Mouse (Mus musculus) mesoderm, embryonic 11.5 days (tissue): ENCODE data around the gene Polr3h.

ENCODE experiments used
- DNase-seq: peaks from one replicate; pipeline ENCODE4 v3.0.0-alpha.2; 2012; ENCODE audit warnings: low read depth, low spot score

Polr3h gene

DNA sequence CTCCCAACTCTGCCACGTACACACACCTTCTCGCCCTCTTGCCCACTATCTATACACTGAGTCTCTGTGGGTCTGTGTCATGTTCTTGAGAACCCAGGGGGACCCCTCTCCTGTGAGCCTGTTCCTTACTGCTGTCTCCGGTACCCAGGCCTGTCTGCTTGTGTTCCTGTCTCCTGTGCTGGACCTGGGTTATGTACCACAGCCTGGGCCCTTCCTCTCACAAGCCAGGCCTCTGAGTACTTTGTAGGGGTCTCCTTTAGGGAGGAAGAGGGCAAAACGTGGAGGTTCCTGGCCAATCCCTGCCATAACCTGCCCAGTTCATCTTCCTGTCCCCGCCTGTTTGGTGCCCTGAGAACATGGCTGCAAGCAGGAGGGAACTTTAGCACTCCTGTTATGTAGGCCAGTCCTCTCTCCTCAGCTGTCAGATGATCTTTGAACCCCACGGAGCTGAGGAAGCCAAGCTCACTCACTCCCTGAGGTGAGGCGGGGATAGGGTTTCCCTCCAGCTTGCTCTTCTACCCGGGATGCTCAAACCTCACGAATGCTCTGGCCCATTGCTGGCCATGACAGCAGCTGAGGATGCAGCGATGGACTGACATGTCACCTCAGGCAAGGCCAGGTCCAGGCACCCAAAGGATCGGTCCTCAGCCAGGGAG lies 23.6 kb upstream of the Polr3h start:
- no peak for DNase-seq

DNA sequence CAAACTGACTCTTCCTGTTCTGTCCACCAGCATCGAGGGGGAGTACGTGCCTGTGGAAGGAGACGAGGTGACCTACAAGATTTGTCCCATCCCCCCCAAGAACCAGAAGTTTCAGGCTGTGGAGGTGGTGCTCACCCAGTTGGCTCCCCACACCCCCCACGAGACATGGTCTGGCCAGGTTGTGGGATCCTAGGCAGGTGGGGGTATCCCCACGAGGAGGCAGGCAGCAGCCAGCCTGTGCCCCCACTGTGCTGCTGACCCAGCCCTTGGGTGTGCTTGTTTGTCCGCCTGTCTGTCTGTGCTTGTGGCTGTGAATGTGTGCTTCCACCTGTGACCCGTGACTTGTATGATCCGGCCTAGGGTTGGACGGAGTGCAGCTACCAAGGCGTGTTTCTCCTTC lies 23.0 kb upstream of the Polr3h start:
- no peak for DNase-seq

DNA sequence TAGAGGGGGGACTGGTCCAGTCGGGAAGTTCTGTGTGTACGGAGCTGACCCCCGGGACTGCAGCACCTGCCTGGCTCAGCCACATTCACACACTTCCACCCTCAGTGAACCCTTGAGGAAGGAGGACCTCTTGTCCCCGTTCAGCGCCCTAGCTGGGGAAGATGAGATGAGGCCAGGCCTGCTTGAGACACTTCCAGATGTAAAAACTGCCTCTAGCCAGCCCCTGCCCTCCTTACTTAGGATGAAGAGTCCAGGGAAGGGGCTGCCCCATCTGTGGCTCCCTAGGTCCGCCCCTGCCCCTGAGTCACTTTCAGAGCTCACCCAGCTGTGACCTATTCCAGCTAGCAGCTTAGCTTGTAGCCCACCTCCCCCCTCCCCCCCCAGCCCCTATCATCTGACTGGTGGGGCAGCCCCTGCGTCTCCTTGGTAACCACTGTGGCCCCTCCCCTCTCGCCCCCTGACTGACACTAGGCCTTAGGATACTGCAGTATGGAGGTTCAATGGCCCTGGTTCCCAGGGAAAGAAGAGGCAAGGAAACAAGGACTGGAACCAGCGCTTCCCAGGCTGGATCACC lies 17.2 kb upstream of the Polr3h start:
- DNase-seq, result peak; percentile 76

DNA sequence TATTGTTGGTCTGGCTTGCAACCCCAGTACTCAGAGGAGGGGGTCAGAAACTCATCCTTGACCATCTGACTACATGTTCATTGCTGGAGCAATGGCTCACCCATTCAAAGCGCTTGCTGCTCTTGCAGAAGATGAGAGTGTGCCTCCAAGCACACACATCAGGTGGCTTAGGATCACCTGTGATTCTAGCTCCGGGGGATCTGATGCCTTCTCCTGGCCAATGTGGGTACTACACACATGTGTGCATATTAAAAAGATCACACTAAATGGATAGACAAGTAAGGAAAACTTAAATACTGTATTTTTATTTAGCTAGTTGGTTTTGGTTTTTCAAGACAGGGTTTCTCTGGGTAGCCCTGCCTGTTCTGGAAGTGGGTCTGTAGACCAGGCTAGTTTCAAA lies 15.0 kb upstream of the Polr3h start:
- DNase-seq, result no peak

DNA sequence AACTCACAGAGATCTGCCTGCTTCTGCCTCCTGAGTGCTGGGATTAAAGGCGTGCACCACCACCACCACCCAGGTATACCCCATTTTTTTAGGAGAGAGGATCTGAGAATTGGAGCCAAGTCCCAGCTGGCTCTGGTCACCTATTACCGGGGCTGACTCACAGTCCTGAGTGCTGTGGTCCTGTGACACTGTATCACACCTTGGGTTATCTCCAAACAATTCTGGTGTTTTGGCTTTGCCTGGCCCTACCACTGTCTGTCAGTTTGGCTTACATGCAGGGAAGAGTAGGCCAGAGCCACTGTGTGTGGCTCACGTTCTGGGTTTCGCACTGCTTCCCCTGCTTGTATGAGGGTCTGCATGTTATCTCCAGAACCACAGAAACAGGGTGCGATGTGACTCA lies 14.2 kb upstream of the Polr3h start:
- DNase-seq, result no peak

DNA sequence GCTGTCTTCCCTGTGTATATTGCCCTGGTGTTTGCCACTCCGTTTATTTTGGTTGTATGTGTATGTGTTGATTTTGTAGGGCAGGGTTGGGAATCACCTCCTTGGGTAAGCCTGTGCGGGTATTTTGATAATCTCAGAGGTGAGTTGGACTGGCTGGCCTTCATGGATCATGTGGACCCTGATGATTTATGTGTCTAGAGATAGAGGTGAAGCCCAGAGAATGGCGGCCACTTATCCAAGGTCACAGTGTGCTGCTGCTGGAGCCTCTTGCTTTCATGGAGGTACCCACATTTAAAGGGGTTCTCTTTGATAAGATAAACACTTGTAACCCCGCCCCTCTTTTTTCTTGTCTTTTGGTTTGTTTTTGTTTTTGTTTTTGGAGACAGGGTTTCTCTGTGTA lies 13.7 kb upstream of the Polr3h start:
- no peak for DNase-seq

DNA sequence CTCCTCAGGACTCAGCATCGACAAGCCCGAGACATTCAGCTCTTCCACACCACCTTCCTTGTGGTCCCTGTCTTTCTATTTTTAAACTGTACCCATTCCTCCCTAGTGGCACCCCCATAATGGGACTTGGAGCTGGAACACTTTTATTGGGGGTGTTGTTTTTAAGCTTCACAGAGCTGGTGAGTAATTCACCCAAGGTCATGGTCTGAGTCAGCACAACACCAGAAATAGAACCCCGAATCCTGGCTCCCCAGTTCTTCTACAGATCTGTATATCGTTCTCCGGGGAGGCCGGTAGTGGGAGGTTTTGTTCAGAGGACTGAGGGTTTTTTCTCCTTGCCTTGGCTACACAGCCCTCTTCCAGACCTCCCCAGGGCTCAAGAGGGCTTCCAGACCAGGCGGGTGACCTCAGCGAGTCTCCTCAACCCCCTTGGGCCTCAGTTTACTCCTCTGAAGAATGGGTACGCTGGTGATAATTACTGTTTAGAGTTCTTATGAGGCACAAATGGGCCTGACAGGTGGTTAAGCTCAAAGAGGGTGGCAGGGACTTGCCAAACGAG lies 13.2 kb upstream of the Polr3h start:
- no peak for DNase-seq

GRCm38 (mm10) chr15:81938246-81938645 lies 12.2 kb upstream of the Polr3h start:
- DNase-seq, result peak; percentile 51

- DNase-seq, result no peak
These were observed 11.3 kb upstream of the Polr3h start for GRCm38 (mm10) chr15:81937098-81937972.

GRCm38 (mm10) chr15:81936679-81937078 lies 10.6 kb upstream of the Polr3h start, which contains the start of gene Csdc2:
Gene Csdc2 (plus strand): TSS chr15:81936759.
- DNase-seq, result peak; percentile 65

- no peak for DNase-seq
These were observed 10.0 kb upstream of the Polr3h start for GRCm38 (mm10) chr15:81935869-81936637.

- no peak for DNase-seq
These were observed 7.9 kb upstream of the Polr3h start for GRCm38 (mm10) chr15:81933986-81934385.

GRCm38 (mm10) chr15:81932951-81933470 lies 7.0 kb upstream of the Polr3h start:
- no peak for DNase-seq

GRCm38 (mm10) chr15:81928277-81928676 lies 2.2 kb upstream of the Polr3h start:
- DNase-seq, result no peak

DNA sequence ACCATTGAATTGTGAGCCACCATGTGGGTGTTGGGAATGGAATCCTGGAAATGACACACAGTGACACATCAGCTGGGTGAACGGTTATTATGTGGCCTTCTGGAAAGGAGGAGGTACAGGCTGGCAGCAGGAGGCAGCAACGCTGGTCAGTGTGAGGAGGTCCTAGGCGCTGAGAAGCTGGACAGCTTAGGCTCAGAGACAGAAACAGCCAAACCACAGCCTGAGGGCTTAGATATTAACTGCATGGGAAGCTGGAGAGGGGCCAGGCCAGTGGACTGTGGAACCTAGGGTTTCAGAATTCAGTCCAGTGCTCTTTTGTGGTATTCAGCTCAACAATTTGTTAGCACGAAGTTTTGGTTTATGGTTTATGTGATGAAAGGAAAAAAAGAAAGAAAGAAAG lies 1.7 kb upstream of the Polr3h start:
- no peak for DNase-seq

DNA sequence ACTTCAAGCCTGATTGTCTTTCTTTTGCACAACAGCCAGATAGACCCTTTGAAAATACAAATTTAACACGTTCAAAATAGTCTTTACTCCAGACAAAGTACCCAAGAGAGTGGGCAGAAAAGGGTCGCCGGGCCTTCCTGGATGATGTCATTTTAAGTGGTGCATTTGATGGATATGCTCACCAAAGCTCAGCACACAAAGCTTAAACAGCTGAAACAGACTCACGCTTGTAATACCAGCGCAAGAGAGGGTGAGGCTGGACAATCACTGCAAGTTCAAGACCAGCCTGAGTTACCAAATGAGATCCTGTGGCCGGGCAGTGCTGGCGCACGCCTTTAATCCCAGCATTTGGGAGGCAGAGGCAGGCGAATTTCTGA lies 394 bp upstream of the Polr3h start:
- DNase-seq, result no peak

- no peak for DNase-seq
These were observed 1.1 kb downstream of the Polr3h start for GRCm38 (mm10) chr15:81924933-81925332.

GRCm38 (mm10) chr15:81921255-81921654 lies 4.8 kb downstream of the Polr3h start:
- DNase-seq, result no peak

DNA sequence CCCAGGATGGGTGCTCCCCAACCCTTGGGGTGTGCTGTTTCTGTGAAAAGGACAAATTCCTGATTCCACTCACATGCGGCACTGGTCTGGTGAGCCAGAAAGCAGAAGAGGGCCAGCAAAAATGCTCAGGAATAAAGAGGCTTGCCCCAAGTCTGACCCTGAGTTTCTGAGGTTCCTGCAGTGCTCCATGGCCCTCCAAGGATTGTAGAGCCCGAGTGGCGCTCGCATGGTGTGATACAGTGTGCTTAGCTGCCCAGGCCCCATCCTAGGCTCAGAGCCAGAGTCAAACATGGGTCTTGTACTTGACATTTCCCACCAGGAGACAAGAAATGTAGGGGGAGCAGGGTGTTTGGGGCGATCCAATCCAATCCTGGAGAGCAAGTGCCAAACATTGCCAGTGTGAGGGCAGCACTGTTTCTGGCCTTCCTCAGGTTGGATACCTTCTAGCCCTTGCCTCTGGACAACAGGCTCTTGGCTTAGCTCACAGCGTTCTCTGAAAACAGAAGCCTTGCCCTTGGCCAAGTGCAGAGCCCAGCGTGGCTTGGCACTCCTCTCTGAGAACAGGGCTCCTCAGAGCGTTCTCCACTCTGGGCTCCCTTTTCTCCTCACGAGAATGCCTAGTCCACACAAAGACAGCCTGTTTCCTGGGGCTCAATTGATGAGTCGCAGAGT lies 5.4 kb downstream of the Polr3h start:
- DNase-seq, result no peak

GRCm38 (mm10) chr15:81919062-81919461 lies 7.0 kb downstream of the Polr3h start:
- DNase-seq, result no peak
